Mouse (Mus musculus) thymus, postnatal 10 days (tissue): ENCODE measurements around the gene H6pd.

Experiments used
- DNase-seq, 2 experiments: peaks; one replicate each; pipeline ENCODE4 v3.0.0; 2021; ENCODE audit warnings: low spot score in 2 of 2

Gene H6pd

DNA sequence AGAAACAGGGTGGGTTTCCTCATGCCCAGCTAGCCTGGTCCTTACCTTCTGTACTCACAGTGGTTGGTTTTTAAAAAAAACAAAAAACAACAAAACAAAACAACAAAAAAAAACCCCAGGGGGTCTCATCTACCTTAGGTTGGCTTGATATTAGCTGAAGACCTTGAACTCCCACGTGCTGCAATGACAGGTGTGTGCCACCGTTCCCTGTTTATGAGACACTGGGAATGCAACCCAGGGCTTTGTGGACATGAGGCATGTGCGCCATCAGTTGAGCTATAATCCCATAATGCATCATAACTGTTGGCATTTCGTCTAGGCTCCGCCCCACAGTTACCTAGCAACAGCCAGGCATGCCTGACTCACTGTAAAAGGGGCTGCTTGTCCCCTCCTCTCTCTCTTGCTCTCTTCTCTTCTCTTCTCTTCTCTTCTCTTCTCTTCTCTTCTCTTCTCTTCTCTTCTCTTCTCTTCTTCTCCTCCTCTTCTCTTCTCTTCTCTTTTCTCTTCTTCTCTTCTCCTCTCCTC lies 33.0 kb downstream of the H6pd start:
- no peak for DNase-seq

GRCm38 (mm10) chr4:149975291-149975690 lies 33.5 kb downstream of the H6pd start:
- DNase-seq: no peak

GRCm38 (mm10) chr4:149971393-149971792 lies 37.4 kb downstream of the H6pd start:
- DNase-seq: no peak

DNA sequence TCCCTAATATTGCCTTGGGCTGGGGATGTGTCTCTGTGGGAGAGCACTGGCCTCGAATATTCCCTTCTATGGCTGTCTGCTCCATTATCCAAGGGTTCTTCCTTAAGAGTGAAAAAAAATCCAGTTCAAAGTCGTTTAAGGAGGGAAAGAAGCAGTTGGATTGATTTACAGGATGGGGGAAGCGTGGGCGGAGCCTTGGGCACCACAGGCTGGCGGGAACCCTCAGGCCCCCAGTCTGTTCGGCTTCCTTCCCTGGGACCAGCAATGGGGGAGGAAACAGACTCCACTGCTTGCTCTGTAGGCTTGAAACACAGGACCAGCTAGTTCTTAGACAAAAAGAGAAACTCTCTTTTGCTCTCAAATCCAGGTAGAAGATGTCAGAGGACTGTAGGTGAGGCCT lies 40.3 kb downstream of the H6pd start:
- no peak for DNase-seq

DNA sequence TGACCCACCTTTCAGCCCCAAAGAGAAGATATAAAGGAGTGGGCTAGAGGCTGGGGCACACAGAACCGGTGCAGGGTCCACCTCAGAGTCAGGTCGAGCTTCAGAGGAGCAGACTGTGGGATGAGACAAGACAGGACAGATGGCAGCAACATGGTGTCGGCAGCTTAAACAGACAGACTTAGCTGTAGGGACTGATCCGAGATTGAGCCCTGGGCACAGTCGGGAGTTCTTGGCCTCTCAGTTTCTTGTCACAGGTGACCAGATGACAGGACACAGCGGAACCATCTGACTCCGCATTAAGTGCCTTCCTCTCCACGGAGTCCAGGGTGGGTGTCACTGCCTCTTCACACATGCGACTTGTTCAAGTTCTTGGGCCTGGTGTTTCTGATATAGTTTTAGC lies 41.9 kb downstream of the H6pd start:
- DNase-seq: no peak

DNA sequence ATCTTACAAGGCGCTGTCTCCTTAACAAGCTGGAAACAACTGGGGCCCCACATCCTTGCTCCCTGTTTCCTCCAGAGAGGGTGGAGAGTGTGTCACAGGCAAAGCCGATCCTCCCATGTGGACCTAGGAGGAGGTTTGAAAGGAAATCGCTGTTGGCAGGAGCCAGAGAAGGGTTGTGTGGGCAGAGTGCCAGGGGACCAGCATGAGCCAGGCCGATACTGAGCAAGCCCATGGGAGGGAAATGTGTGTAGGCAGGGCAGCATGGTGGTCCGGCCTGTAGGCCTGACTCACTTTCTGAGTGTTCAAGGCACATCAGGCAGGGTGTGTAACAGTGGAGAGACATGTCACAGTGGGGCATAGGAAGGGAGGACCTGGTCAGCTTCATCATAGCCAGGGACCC lies 42.6 kb downstream of the H6pd start:
- no peak for DNase-seq

GRCm38 (mm10) chr4:149965672-149966071 lies 43.2 kb downstream of the H6pd start:
- no peak for DNase-seq

DNA sequence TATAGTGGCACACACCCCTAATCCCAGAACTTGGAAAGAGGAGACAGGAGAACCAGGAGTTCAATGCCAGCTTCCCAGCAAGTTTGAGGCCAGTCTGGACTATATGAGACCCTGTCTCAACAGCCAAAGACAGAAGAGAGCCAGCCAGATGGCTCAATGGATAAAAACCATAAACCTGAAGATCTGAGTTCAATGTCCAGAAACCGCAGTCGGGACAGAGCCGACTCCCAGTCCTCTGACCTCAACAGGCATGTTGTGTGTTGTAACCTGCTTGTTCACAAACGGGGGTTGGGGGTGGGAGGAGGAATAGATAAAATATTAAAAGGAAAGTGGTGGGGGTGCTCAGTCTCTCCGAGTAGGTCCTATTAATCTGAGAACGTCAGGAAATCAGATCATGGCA lies 43.6 kb downstream of the H6pd start:
- no peak for DNase-seq

GRCm38 (mm10) chr4:149964770-149965169 lies 44.1 kb downstream of the H6pd start:
- no peak for DNase-seq

GRCm38 (mm10) chr4:149964285-149964684 lies 44.5 kb downstream of the H6pd start:
- no peak for DNase-seq

DNA sequence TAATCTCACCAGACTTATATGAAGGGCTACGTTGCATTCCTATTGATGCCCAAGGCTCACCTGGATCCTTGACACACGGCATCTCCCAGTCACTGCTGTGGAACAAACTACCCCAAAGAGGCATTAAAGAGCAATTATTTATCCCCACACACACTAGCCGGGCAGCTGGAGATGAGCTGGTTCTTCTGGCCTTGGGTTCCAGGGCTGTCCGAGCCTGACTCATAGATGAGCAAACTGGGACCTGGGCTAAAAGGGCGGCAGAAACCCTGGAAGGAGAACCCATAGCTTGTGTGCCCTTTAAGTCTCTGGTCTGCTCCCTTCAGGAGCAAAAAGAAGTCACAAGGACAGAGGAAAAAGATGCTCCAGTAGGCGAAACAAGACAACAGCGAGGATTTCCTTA lies 48.4 kb downstream of the H6pd start:
- no peak for DNase-seq

- no peak for DNase-seq
Measured at GRCm38 (mm10) chr4:149959816-149960215, 49.0 kb downstream of the H6pd start.

- DNase-seq: peak; percentile 47 to 82
Measured at GRCm38 (mm10) chr4:149958566-149958965, 50.3 kb downstream of the H6pd start.

DNA sequence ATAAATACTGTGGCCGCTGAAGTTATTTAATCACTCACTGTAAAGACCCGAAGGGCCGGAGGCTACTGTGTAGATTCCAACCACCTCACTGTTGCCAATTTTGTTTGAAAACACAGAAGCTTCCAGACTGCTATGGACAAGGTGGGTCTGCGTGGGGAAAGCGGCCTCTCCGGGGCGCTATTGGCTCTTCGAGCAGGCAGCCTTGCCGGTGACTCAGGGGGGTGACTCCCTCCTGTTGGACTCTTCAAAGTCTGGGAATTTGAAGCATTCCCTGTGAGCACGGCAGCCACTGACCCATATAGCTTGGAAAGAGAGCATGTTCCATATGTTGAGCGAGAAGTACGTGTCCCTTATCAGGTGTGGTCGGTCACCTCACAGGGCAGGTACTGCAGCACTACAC lies 52.8 kb downstream of the H6pd start:
- DNase-seq: no peak

- no peak for DNase-seq
Measured at GRCm38 (mm10) chr4:149955631-149956030, 53.2 kb downstream of the H6pd start.

DNA sequence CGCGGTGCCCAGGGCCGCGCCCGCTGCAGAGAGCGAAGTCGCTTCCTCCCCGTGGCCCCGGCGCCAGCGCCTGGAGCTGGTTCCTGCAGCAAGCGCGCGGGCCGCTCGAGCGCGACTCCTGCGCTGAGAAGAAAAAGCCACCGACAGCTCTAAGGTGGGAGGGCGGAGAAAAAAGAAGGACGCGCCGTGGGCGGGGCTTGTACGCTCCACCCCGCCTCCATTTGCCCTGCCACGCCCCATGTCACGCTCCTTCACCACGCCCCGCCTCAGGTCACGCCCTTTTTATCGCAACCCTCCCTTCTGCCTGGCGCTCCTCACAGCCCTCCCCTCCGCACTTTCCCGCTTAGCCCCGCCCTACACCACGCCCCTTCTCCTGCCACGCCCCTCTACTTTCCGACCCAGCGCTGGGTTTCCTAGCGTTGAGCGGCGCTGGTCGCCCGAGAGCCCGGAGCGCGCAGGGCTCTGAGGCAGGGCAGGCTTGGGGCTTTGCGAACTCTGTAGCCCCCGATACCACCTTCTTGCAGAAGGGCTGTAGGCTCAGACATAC lies 53.9 kb downstream of the H6pd start, which contains the start of gene Spsb1:
Spsb1 (minus strand) TSS at position 151 of the 547 bp plus-strand sequence.
- peak; percentile 97 to 99 for DNase-seq

GRCm38 (mm10) chr4:149953621-149954481 lies 55.0 kb downstream of the H6pd start:
- DNase-seq: peak; percentile 41 to 42

DNA sequence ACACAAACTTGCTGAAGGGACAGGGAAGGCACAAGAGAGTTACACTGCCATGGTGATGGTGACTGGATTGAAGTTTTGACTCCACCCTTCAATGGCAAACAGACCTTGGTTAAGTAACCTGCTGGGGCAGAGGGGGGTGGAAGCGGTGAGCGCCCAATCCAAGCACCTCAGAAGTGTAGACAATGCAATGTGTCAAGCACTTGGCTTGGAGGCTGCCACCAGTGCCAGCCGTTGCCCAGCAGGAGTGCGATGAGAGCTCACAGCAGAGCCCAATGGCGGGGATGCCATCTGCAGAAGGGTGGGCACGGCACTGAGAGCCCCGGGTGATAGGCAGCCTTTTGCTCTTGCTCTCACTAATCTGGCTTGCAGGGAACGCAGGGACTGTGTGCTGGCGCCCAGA lies 56.6 kb downstream of the H6pd start:
- DNase-seq: no peak

DNA sequence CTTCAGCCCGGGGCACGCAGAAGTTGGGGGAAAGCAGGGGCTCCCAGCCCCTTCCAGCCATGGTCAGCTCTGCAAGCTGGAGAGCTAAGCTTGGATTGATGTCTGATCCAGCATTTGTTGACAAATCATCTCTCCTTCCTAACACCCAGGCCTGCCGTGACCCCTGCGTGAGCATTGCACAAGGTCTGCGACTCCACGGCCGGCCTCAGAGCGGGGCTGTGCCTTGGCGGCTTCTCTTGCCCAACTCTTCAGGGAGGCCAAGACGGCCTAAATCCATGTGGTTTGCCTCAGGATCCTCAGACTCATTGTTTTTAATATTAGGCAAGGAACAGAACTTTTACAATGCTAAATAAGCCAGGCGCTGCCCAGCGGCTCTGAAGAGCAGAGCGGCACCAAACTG lies 57.6 kb downstream of the H6pd start:
- no peak for DNase-seq

- DNase-seq: no peak
Measured at GRCm38 (mm10) chr4:149949691-149950090, 59.1 kb downstream of the H6pd start.

- DNase-seq: no peak
Measured at GRCm38 (mm10) chr4:149948119-149948518, 60.7 kb downstream of the H6pd start.

DNA sequence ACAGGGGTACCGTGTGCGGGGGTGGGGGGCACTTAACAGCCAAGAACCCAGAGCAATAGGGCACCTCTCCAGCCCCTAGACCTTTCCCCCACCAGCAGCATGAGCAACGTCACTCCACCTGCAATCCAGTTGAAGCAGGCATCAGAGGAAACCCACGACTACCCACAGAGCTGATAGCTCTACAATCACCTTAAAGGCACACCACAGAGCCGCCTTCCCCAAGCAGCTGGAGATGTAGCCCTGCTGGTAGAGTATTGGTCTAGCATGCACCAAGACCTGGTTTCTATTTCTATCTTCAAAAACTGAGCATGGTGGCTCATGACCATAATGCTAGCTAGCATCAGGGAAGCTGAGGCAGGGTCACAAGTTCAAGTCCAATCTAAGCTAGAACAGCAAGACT lies 61.4 kb downstream of the H6pd start:
- DNase-seq: no peak

DNA sequence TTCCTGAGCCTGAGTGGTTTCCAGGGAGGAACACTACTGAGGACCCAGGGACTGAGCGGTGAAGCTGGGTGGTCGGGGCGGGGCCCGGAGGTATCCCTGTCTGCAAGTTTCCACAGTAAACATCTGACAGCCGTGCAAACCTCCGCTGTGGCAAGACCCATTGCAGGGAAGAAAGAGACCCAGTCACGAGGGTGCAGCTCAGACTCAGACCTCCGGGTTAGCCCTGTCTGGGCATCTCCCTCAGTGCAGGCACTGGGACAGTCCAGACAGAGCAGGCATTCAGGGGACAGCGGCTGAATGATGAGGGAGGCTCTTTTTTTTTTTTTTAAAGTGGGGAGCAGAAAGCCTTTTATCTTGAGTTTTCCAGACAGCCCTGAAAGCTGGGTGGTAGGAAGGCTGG lies 63.6 kb downstream of the H6pd start:
- no peak for DNase-seq
